14 mouse cellular contexts compared by ENCODE assay signal in the genomic region with DNA sequence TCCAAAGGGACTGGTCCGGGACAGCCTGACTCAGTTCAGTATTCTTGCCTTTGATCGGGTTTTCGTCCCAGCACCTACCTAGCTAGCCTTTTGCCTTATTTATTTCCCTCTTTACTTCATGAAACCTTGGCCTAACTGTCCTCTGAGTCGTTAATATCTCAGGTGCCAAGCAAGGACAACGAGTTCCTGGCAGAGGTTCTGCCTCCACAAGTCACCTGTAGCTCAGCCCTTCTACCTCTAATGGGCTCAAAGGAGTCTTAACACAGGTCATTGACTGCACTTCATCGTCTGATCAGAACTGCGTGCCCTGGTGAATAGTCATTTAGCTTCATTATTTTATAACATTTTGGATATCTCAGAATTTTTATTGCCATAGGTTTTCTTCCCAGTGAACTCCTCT. TPM values are rescaled to one million over a fixed set of nuclear protein-coding genes. Genes with fewer than 3 reads are reported as not detected.
"Had no signal": no experiment of that assay in that cellular context is flagged by ENCODE, and none has a peak within 500 bp of the region (broad histone marks: within the 10 kb centered on the region; RNA-seq: fewer than 3 reads in every experiment).

No protein-coding gene starts in this region.

- H3K4me2 ChIP-seq: liver, embryonic 11.5 days; liver, embryonic 15.5 days; lung, embryonic 15.5 days; midbrain, embryonic 11.5 days; midbrain, embryonic 15.5 days; neural tube, embryonic 12.5 days had no signal

- H3K27ac ChIP-seq: left cerebral cortex, adult 2 months; limb, embryonic 10.5 days; liver, embryonic 15.5 days; lung, embryonic 15.5 days; macrophage; midbrain, embryonic 15.5 days; neural tube, embryonic 12.5 days; stomach, postnatal 0 days had no signal

- H3K27me3 ChIP-seq: liver, embryonic 15.5 days; lung, embryonic 15.5 days; midbrain, embryonic 15.5 days; neural tube, embryonic 12.5 days had no signal

- ATAC-seq: intestine, postnatal 0 days; midbrain, embryonic 15.5 days had no signal

- H3K9me3 ChIP-seq: limb, embryonic 10.5 days; liver, embryonic 15.5 days; lung, embryonic 15.5 days; megakaryocyte, embryonic 14.5 days; midbrain, embryonic 15.5 days; neural tube, embryonic 12.5 days had no signal

- H3K36me3 ChIP-seq: limb, embryonic 10.5 days; lung, embryonic 15.5 days; midbrain, embryonic 15.5 days; neural tube, embryonic 12.5 days had no signal

- H3K9ac ChIP-seq: liver, embryonic 15.5 days; lung, embryonic 15.5 days; midbrain, embryonic 15.5 days; neural tube, embryonic 12.5 days had no signal

- DNase-seq: thymus, postnatal 4 days had no signal

- H3K4me3 ChIP-seq: left cerebral cortex, adult 2 months; limb, embryonic 10.5 days; liver, embryonic 15.5 days; lung, embryonic 15.5 days; megakaryocyte, embryonic 14.5 days; midbrain, embryonic 15.5 days; neural tube, embryonic 12.5 days had no signal

- H3K4me1 ChIP-seq: limb, embryonic 10.5 days; liver, embryonic 15.5 days; midbrain, embryonic 15.5 days; neural tube, embryonic 12.5 days had no signal

RNA-seq across cellular contexts. Expression of gene Asb11, which starts 2.7 kb away (rescaled TPM):
- total RNA-seq: monocyte, adult 5-6 weeks had no signal
- polyA plus RNA-seq: limb, embryonic 10.5 days; liver, embryonic 11.5 days; macrophage; midbrain, embryonic 11.5 days; midbrain, embryonic 15.5 days; neural tube, embryonic 12.5 days had no signal
